Mouse (Mus musculus): ENCODE results near the gene Sdhaf1.
A peak's percentile ranks its signal among the peaks of the same experiment; 100 is the strongest.

The Sdhaf1 gene

DNA sequence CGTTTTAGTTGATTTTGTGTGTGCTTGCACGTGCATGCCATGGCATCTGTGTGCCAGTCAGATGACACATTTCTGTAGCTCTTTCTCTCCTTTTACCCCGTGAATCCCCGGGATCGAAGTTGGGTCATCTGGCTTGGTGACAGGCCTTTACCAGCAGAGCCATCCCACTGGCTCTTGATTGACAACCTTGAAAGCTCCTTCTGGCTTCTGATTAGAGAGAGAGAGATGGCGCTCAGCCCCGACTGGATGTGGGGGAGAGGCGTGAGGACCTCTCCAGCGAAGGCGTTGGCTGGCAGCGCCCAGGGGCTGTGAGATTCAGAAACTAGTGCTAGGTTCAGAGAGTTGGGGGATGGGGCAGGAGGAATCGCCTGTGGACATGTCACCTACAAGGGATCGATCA, 29.9 kb downstream of the Sdhaf1 start:
- peak; percentile 40 for DNase-seq (ENCODE audit: low spot score)

- peak; percentile 79 for DNase-seq (ENCODE audit: low spot score)
Measured at GRCm38 (mm10) chr7:30291215-30292131, 32.2 kb downstream of the Sdhaf1 start, which contains the start of gene Clip3. TSS of gene Clip3 (plus strand) at chr7:30291728.

DNA sequence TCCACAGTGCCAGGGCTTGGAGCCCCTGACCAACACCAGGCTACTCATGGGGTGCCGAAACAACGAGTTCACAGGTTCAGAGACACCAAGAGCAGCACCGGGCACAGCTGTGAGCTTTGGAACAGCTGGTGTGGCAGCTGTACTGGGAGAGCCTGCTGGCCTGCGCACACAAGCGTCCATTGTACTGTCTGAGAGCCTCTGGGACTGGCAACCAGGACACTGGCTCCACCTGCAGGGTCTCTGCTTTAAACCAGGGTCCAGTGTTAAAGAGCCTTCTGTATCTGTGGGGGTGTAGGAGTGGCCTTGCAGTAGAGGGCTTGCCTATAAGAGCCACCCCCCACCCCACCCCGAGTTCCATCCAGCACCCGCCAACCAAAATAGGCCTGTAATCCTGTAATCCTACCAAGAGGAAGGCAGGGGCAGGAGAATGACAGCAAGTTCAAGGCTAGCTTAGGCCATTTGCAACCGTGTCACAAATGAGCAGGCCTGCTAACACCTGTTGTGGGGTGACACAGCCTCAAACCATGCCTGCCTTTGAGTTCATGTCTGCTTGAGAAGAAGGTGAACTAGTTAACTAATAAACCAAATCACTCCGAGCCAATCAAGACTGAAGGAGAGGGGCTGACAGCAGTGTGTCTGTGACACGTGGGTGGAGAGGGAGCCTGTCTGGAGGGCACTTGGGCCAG, 33.8 kb downstream of the Sdhaf1 start:
- no peak for DNase-seq (ENCODE audit: low spot score)

DNA sequence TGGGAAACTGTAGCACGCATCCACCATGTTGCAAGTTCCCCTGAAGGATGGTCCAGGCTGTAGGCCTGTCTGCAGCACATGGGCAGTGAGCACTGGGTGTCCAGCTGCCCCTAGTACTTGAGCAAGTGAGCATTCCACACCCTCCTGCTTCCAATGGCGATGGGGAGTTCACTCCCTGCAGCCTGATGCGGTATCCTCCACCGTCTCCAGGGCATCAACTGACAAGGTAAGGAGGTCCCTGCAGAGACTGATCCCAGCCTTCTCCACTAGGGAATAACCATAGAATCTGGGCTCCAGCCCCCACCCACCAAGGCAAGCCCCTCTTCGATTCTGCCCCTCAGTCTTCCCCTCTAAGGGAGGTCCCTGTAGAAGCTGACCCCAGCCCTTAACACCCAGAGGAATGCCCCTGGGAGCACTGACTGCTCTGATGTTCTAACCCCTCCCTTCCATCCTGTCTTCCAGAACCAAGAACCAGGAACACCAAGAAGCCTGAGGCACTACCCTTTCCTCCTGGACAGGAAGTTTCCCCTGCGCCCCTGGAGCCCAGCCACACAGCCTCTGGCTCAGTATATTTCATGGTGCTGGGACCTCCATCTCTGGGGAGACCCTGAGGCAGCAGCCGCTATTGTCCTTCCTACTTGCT, 34.5 kb downstream of the Sdhaf1 start:
- DNase-seq (ENCODE audit: low spot score) = no peak

GRCm38 (mm10) chr7:30288046-30288445, 35.6 kb downstream of the Sdhaf1 start:
- no peak for DNase-seq (ENCODE audit: low spot score)

DNA sequence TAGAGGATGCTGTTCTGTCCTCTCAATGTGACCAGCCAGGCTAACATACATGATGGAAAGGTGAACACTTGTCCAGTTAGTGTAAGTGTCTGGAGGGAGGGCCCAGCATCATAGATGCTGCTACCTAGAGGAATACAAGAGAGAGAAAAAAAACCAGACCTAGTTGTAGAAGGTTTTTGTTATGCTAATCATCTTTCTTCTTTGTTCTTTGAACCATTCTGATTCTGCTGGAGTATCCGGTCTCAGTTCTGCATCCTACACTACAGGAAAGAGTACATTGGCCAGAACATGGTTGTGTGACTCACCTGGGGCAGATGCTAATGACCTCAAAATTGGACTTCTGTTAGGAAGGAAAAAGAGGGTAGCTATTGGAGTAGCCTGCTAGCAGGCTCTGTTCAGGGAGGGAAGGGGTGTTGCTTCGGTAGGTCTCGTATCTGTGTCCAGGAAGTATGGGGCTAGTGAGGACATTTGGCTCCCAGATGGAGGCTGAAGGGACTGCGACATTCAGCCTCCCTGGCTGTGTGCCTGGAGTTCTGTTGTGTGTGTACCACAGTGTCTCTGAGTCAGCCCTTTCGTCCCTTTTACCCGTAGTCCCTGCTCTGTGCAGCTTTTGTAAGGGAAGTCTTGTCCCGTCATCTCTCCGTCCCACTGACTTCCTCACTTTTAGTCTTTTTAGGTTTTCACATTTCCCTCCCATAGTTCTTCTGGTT, 36.8 kb downstream of the Sdhaf1 start:
- no peak for DNase-seq (ENCODE audit: low spot score)

DNA sequence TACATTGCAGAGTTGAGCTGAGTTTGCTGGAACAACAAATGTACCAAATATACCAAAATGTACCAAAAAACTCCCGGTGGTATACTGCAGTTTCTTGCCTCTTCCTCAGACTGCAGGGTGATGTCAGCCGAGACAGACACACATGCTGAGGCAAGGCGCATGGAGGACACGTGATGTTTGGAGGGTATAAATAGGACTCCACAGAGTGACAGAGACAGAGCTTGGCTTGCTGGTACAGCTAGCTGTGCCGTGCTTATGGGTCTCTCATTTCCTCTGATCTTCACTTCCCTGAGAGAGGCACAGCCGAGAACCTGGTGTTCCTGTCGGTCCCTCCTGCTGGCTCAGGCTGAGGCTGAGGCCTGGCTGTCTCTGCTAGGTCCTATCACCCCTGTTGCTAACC, 41.0 kb downstream of the Sdhaf1 start:
- DNase-seq (ENCODE audit: low spot score) = no peak

DNA sequence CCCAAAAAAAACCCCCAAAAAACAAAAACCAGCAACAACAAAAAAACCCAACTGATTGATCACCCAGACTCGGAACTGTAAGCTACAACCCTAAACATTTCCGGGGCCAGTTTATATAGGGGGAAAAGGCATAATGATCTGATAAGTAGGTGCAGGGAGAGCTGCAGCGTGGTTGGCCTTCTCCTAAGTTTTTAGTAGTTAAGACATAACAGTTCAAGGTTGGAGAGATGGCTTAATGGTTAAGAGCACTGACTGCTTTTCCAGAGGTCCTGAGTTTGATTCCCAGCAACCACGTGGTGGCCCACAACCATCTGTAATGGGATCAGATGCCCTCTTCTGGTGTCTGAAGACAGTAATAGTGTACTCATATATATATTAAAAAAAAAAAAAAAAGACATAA, 42.2 kb downstream of the Sdhaf1 start:
- no peak for DNase-seq (ENCODE audit: low spot score)

GRCm38 (mm10) chr7:30280670-30281138, 43.0 kb downstream of the Sdhaf1 start:
- peak; percentile 88 for DNase-seq (ENCODE audit: low spot score)

GRCm38 (mm10) chr7:30279951-30280669, 43.6 kb downstream of the Sdhaf1 start, which contains the start of the genes Thap8 and Wdr62:
TSS of gene Thap8 (plus strand) at chr7:30280094.
TSS of gene Wdr62 (minus strand) at chr7:30280419.
- DNase-seq (ENCODE audit: low spot score) = peak; percentile 96

GRCm38 (mm10) chr7:30279536-30279935, 44.2 kb downstream of the Sdhaf1 start:
- DNase-seq (ENCODE audit: low spot score) = no peak

GRCm38 (mm10) chr7:30278911-30279310, 44.8 kb downstream of the Sdhaf1 start:
- DNase-seq (ENCODE audit: low spot score) = no peak

DNA sequence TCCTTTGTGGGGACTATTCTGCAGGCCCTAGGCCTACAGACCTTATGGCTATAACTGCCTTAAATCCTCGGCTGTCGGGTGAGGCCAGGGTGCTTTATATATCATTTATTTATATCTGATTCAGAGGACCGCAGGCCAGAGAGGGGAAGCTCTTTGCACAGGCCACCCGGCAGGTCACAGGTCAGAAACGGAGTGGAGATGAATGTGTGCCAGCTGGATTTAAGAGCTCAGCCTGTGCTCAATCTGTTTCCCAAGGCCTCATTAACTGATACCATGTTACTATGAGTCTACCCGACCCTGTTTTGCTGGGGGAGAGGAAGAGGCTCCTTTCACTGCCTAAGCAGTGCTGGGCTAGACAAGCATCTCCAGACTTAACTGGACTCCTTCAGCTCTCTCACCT, 49.3 kb downstream of the Sdhaf1 start:
- peak; percentile 72 for DNase-seq (ENCODE audit: low spot score)

Measured in testis, postnatal 14 days (tissue).